Mouse (Mus musculus) spleen, postnatal 36 days (tissue): ENCODE results near the gene Atxn7l3b.
"Not testable (repeated sequence)": the region's sequence is repeated elsewhere in the genome, so short reads cannot be mapped to it uniquely, and the experiment has no call there.

Experiments
- DNase-seq, 2 experiments: peaks; one replicate each; pipeline ENCODE4 v3.0.0; 2022; ENCODE audit warnings: low spot score in 2 of 2, mixed read lengths in 1 of 2

The Atxn7l3b gene

DNA sequence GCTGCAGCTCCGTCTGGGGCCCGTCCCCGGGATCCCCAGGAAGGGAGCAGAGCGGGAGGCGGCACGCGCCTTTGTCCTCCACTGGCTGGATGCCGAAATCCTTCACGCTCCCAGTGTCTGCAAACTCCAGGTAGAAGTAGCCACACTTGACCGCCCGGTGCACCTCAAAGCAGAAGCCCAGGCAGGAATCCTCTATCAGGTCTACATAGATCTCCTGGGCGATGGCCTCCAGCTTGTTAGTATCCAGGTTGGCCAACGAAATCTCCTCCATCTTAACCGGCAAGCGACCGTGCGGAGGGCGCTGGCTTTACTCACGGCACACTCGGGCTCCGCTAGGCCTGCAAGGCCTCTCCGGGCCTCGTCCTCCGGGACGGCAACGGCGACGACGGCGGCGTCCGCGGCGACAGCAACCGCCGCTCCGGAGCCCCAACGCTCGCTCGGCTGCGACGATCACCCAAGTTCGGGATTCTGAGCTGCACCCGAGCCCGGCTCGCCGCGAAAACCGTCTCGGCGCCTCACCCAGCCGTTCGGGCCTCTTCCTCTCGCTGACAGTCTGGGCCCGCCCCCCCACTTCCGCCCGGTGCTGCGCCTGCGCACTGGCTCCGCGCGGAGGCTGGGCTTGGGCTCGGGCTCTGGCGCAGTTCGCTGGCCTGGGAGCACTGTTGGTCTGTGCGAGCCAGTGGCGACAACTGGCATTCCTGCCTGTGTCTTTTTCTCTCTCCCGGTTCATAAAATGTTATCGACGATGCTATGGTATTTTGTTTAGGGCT, at the start of gene Atxn7l3b:
Gene Atxn7l3b, minus strand, starts transcription at position 550 of the 770 bp plus-strand sequence.
- peak; percentile 91 to 92 for DNase-seq

DNA sequence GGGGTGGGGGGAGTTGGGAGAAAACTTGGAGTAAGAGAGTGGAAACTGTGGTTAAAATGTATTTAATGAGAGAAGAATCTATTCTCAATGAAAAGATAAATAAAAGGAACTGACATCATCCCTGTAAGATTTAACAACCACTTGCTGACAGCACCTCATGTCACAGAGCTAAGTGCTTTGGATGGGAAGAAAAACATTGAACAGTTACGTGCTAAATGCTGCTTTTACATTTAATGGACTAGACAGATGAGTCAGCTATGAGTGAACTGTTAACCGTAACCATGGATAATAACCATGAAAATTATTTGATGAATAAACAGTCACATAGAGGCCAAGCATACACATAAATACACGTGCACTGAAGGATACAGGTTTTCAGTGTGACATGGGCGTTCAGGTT, 48.8 kb upstream of the Atxn7l3b start:
- DNase-seq = no peak

DNA sequence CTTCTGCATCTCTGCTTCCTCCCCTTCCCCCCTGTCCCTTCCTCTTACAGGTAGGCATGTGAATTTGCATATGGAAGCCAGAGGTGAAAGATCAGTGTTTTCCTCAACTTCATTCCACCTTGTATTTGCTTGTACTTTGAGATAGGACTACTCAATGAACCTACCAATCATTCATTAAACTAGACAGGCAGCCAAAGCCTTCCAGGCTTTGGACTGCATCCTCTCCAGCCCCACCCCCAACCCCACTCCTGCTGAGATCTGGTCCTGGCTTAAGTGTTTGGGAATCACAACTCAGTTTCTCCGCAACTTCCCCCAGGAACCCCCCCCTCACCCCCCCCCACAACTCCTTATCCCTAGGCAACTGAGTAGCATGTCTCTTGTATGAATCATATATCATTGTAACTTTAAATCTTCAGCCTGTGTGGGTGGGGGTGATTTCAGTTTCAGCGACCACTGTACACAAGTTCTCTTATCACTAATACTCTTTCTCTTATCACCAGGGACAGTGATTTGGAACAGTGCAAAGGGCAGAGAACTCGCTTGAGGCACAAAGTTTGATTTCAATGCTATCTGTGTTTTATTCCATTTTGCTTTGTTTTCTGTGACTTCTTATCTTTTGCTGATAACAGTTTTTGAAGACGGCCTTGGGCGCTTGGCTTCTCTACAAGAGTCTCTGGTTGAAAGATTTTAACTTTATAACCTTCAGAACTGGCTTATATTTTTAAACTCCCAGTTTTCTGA, 44.7 kb upstream of the Atxn7l3b start:
- no peak for DNase-seq

DNA sequence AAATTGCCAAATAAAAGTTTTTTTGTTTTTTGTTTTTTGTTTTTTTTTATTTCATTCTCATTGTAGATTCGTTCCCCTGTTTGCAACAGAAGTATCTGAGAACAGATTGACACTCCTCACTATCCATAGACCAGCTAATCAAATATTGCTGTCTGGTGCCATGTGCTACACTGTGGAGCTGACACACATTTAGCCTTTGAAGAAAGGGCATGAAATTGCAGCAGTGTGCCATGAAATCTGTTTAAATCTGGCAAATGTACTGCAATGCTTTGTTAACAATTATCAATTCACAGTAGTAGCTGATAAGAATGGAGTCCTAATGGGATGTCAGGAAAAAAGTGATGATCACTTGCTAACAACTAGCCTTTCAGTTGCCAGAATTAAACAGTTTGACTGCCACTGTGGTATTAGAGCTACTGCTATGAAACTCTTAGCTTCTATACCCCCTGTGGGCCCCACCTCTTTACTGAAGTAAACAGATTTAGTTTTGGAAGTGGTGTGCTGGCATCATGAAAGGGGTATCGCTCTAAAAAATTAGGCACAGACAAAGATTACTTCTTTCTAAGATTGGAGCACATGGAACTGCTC, 41.3 kb upstream of the Atxn7l3b start:
- DNase-seq = no peak

DNA sequence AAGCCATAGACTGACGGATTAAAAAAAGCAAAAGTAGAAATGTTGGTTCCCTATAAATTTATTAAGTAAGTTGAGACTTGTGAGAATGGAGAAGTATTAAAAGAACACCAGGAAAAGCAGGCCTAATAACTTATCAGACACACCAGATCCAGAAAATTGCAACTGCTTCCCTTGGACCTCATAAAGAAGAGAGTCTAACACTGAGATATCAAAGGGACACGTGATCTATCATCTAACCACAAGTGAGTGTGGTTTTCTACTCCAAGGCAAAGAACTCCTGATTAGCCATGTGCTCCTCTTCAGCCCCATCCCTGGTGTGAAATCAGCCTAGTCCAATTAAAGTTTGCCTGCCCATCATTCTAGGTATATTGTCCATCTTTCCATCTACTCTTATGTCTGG, 38.8 kb upstream of the Atxn7l3b start:
- DNase-seq = no peak

DNA sequence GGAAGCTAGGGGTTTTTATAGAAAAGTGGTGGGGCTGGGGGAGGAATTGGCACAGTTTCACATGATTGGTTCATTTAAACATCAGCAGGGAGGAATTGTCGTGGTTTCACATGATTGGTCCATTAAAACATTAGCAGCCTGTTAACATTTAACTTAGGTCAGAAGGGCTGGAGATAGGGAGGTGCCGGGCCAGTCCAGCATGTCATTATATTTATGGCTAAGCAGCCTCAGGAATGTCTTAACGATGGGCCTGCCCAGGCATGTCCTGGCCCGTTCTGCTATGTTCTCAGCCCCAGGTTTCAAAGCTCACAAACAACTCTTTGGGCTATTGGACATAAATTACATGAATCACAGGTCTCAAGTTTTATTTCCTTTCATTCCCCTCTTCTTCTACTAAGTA, 33.4 kb upstream of the Atxn7l3b start:
- not testable (repeated sequence) for DNase-seq

DNA sequence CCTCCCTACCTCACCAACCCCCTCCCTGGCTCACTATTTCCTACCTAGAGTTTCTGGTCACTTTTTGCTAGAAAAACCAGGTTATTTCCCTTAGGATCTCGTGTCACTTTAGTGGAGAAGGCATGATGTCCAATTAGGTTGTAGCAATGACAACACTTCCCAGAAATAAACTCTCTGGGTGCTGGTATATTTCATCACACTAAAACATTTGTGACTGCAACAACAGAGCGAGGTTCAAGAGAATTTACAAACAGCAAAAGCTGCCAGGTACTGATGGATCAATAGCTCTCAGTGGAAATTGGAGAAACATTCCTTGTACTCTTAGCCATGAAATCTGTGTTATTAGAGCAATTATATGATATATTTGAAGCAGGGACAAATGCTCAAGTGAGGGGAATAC, 25.3 kb upstream of the Atxn7l3b start:
- DNase-seq = no peak

DNA sequence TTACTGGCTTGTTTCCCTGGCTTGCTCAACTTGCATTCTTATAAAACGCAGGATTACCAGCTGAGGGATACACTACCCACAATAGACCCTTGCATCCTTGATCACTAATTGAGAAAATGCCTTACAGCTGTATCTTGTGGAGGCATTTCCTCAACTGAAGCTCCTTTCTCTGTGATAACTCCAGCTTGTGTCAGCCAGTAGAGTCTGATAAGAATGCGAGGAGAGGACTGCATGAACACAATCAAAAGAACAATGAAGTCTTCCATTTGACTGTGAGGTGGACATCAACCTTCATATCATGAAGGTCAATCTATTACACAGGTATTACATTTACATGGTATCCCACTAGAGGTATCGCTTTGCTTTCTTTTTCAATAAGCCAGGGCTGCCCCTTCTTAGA, 19.7 kb upstream of the Atxn7l3b start:
- DNase-seq = no peak

DNA sequence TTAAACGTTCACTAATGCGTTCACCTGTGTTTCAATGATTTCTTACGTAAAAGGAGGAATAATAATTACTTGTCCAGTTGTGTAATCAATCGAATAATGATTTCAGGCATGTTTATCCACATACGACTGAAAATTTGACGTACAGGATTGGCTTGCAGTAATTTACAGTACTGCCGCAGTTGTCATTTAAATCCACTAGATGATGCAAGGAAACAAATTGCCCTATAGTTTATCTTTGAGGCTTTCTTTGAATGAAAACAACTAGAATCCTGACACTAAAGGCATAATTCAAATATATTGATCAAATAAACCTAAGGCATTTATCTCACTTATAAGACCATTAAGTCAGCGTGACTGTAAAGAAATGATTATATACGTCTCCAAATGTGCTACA, 418 bp upstream of the Atxn7l3b start:
- DNase-seq = peak in 1 of 2 experiments; percentile 6

DNA sequence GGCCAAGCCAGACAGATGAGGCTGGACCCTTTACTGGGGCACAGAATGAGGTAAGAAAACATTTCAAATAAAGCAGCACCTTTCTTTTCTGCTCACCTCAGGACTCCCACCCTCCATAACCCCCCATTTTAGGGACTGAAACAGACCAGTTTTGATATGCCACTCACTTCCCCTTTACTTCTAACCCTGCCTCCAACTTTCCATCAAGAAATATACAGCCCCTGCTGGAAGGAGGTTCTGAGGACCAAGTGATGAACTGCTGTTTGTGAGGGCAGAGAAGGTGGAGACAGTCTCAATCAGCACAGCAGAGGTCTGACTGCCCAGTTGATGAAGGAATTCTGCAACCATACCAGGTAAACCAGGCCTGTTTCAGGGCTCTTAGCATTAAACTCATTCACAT, 1.8 kb downstream of the Atxn7l3b start:
- no peak for DNase-seq

DNA sequence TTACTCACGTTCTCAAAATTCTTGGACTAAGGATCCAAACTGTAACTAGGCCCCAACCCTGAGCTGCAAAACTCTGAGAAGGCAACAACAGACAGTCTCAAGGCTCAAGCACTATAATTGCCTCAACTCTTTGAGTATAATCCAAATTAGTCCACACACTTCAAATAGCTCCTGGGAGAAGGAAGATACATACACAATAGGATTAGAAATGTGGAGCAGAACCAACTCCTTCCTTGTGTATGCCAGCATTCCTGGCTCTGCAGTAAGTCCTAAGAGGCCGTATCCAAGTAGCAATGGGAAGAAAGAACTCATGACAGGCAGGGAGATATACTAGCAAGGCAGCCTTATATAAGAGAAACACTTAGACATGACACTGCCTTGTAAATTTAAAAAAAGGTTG, 2.5 kb downstream of the Atxn7l3b start:
- no peak for DNase-seq

DNA sequence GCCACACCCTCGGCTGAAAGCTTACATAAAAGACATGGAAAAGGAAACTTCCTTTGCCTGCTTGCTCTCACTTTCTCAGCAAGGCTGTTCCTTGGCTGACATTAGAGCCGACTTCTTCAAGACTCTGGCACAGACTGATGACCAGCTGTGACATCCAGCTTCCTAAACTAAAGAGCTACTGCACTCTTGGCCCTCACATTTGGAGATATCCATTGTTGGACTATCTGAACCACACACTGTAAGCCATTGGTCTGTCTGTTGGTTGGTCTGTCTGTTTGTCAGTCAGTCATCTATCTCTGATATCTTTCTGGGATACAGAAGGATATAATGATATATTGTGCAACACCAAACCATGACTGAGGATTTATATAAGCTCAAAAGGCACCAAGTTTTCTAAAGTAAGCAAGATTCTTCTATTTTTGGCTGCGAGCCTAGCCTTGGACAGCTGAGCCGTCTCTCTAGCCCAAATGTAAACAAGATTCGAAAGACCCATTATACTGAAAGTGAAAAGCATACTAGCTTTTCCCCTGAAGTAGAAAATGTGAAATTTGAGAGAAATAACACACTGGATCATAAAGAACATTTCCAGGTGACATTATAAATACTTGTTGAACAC, 12.1 kb downstream of the Atxn7l3b start:
- DNase-seq = no peak

DNA sequence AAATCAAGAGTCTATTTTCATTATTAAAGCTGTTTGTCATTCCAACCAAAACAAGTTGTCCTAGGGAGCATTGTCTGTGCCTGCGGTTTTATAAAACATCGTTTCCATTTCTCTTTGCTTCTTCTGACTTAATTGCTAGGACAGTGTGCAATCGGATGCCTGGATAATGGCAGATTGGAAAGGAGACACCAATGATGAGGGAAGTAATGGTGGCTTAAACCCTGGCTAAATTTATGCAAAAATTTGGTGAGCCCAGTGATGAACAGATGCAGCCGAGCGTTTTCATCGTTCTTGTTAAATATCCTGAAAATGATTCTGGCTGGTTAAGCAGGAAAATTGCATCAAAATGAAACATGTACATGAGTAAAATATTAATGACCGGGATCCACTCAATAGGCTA, 28.6 kb downstream of the Atxn7l3b start:
- no peak for DNase-seq

DNA sequence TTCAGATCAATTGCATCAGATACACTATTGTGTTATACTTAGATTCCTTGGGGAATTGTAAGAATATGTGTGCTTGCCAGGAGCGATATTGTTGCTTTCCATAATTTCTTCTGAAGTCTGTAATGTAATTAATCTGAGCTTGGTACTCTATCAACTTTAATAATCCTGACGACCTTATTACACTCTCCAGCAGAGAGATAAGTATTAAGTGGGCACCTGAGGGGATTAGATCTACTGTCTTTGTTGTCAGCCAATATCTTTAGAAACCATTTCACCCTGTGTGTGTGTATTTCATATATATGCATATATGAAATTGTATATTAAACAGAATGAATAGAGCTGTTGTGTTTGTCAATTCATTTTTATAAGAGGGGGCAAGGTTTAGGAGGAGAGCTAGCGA, 29.0 kb downstream of the Atxn7l3b start:
- DNase-seq = no peak

DNA sequence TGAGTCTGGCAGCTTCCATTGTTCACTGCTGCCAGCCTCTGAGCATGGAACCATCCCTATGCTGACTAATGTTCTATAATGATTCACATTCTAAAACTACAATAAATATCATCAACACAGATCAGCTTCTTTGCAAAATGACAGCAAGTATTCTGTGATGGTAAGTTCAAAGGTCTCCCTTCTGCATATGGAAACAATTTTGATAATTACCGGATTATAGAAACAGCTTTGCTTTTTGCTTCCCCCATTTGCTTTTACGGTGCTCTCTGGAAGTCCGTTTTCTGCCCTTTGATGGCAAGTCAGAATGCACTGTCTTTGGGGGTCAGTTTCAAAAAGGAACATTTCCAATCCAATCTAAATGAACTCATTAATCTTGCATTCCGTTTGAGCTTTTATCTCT, 32.2 kb downstream of the Atxn7l3b start:
- DNase-seq = no peak

DNA sequence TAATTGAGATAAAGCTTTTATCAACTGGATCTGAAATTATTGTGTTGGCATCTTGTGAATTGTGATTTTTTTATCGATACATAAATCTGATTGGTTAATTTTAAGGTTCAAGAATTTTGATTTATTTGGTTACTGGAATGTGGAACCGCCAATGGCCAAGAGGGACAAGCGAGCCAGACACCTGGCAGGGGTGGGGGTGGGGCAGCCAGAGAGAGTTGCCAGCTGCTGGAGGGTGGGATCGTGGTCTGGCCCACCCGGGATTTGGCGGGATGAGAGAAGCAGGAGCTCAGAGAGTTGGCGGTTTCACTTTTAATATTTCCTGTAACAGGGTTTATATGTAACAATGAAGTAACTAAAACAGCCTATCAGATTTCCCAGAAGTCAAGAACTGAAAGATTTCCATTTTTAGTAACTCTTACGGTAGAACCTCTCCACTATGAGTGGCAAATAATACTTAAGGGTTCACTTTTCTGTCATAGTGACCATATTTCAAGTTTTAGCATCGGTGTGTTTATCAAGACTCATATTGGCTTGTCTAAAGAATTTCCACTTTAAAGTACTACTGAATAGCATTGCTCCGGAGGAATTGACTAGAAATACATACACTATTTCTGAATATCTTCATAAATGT, 35.1 kb downstream of the Atxn7l3b start:
- DNase-seq = no peak

DNA sequence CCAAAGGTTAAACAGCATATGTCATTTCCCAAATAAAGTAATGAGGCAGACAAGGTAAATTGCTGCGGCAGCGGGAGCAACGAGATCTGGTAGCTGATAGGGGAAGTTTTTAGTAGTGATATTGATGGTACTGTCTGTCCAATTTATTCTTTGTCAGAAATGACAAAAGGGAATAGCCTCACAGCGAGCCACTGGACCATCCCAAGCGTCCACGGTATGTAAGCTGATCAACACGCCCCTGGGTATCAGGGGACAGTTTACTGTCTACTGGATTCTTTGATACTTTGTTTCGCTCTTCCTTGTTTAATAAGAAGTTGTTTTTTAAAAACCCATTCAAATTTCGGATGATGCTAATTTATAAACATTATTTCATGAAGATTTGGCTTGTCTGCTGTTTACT, 44.7 kb downstream of the Atxn7l3b start:
- no peak for DNase-seq

DNA sequence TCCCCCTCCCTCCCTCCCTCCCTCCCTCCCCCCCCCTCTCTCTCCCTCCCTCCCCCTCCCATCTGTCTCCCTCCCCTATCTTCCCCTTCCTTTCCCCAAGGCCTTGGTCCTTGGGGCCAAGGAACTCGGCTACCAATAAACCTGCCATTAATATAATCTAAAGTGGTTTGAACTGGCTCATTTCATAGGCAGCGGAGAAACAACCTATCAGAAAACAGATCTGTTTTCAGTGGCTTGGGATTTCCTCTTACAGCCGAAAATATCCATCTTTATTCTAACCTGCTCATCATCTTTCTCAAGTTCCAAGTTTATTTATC, 45.2 kb downstream of the Atxn7l3b start:
- DNase-seq = no peak

DNA sequence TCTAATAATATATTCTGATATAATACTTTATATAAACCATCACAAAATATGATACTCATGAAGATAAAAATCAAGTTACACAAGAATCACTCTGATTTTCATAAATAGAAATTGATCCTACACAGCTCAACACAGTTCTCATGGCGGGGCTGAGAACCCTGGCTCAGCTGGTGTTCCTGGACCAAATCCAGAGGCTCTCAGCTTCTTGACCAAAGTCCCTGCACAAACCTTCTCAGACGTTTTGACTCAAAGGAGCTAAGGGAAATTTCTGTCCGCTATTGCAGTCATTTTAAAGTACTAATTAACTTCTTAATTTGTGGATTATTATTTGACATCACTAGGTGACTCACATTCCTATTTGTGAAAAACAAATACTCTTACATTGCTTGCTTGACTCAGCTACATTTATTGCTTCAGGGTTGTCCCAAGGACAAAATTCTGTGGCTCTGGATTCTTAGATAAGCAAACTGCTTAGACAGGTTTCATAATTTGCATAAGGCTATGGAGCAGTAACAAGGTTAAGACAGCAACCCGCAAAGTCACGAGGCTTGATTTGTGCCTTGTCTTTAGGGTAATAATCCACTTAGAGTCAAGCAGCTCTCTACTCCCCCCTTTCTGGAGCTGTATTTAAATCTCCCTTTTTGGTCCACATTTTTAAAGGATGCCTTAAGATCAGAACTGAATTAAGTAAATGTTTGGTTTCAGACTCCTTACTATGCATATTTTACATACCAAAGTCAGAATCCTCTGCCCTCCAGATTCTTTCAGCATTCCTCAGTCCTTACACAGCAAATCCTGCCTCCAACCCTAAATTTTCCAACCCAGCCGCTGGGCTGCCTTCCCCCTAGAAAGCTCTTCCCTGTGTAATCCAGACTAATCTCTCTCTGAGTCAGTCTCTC, 45.8 kb downstream of the Atxn7l3b start:
- DNase-seq = no peak

DNA sequence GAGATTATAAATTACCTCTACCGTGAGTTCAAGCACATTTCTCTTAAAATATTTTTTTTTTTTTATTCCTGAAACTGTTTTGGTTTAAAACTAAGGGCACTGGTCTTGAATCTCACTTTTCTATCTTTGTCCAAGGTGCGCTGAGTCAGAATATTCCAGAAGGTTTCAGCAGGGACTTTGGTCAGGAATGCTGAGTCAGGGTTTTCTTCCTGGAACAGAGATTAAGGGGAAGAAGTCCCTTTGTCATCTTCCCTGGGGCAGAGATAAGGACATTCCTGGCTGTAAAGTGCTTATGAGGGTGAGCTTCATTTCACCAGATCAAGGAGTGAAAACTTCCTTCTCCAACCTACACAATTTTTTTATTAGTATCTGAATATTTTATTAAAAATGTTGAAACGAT, 46.7 kb downstream of the Atxn7l3b start:
- no peak for DNase-seq
